Mouse (Mus musculus) forebrain, embryonic 16.5 days (tissue): Measurements from ENCODE around the gene Gm20518. TPM values are rescaled to one million over a fixed set of nuclear protein-coding genes. Genes with fewer than 3 reads are reported as not detected.

Experiments used
- ATAC-seq: fragments of 200-750 bp; cut with Nextera tagmentation; 2 replicates; pipeline ENCODE4 v1.8.0; 2017; ENCODE audit warnings: mild to moderate bottlenecking, moderate library complexity
- H3K27ac ChIP-seq: fragments of 300-500 bp; sonication (generic); 2 replicates; pipeline ENCODE4 v1.5.1; 2014; ENCODE audit warnings: low read length, control low read depth
- H3K27me3 ChIP-seq: fragments of 300-500 bp; sonication (generic); replicated peaks from 2 replicates; pipeline ENCODE4 v1.6.1; 2014; ENCODE audit warnings: low read length; ENCODE audit not compliant: control insufficient read depth, insufficient read depth
- H3K36me3 ChIP-seq: fragments of 300-500 bp; sonication (generic); 2 replicates; pipeline ENCODE4 v1.6.1; 2014; ENCODE audit not compliant: control insufficient read depth, insufficient read depth
- H3K4me1 ChIP-seq: fragments of 300-500 bp; sonication (generic); replicated peaks from 2 replicates; pipeline ENCODE4 v1.6.1; 2014; ENCODE audit warnings: low read length; ENCODE audit not compliant: control insufficient read depth, insufficient read depth
- H3K4me2 ChIP-seq: fragments of 300-500 bp; sonication (generic); 2 replicates; pipeline ENCODE4 v1.6.1; 2014; ENCODE audit warnings: mild to moderate bottlenecking, low read length, control low read depth
- H3K4me3 ChIP-seq: fragments of 300-500 bp; sonication (generic); replicated peaks from 2 replicates; pipeline ENCODE4 v1.5.1; 2014; ENCODE audit warnings: mild to moderate bottlenecking, low read length, control low read depth
- H3K9ac ChIP-seq: fragments of 300-500 bp; sonication (generic); replicated peaks from 2 replicates; pipeline ENCODE4 v1.6.1; 2014; ENCODE audit warnings: low read depth, low read length, control low read depth
- H3K9me3 ChIP-seq: fragments of 300-500 bp; sonication (generic); 2 replicates; pipeline ENCODE4 v1.6.1; 2016; ENCODE audit warnings: low read length; ENCODE audit not compliant: control insufficient read depth
- WGBS: fragments of 180-500 bp; shearing (Covaris S2); extraction: QIAGEN DNeasy Blood & Tissue Kit; methylation state at CpG from one replicate; pipeline ENCODE4 v1.1.7; 2014; 5-methylcytosine and 5-hydroxymethylcytosine counted together
- polyA plus RNA-seq: library from polyadenylated mRNA; unstranded; fragments of >200 nt; fragmentation: Nextera tagmentation; extraction: Ambion mirVana; gene quantifications from 2 replicates; pipeline ENCODE4 v1.2.1, GENCODE M21; 2015

Gm20518 gene
- polyA plus RNA-seq, 1 experiment from 2014 or later, result 1.1 TPM

DNA sequence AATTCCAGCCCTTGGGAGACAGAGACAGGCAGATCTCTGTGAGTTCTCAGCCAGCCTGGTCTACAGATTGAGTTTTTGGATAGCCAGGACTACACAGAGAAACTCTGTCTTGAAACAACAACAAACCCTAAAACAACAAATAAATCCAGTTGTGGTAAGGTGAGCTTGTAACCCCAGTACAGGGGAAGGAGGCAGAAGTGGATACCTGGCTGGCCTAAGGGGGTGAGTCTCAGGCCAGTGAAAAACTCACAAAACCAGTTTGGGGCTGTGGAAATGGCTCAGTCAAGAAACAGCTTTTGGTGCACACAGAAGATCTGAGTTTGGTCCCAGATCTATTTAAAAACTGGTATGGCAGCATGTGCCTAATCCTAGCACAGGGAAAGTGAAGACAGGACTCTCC is 9.3 kb downstream of the Gm20518 start:
- Histone ChIP-seq H3K36me3 (no peaks in the 10 kb centered on the region), H3K9ac (no peak overlapping the region), H3K4me1 (peaks cover 12% of the 10 kb centered on the region), H3K27me3 (no peaks in the 10 kb centered on the region), H3K4me2 (no peak overlapping the region), H3K27ac (no peak overlapping the region), H3K9me3 (no peaks in the 10 kb centered on the region), H3K4me3 (no peak overlapping the region)
- no peak for ATAC-seq

DNA sequence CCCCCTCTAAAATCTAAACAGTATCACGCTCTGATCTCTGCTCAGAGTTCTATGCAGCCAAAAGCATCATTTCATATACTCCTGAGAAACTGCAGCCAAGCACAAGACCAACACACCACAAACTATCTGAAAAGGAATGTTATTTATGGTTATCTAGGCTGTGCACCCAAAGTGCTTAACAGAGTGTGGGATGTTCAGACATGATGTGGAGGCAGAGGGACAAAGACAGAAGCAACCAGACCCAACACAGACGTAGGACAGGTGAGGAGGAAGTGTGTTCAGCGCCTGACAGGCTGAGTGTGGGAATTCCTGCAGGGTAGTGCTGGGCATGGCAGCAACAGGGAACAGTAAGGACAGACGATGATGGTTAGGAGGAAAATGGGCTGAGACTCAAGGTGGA is 11.9 kb downstream of the Gm20518 start:
- ATAC-seq, result no peak
- Histone ChIP-seq H3K9me3 (no peaks in the 10 kb centered on the region), H3K9ac (no peak overlapping the region), H3K4me2 (no peak overlapping the region), H3K4me3 (no peak overlapping the region), H3K27ac (no peak overlapping the region), H3K4me1 (no peaks in the 10 kb centered on the region), H3K27me3 (no peaks in the 10 kb centered on the region), H3K36me3 (no peaks in the 10 kb centered on the region)
- WGBS, result 95% methylated on average over 4 of the region's 4 CpGs

DNA sequence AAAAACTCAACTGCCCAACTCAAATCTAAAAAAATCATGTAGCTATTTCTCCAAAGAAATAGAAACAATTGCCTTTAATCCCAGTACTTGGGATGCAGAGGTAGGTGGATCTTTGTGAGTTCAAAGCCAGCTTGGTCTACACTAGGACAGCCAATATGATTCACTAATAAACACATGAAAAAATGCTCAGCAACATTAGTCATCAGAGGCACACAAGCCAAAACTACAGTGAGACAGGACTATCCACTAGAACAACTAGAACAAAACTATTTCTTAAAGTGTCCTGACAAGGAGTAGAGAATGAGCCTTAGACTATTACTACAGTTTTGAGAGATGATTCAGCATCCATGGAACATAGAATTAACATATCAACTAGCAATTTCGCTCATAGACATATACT is 15.4 kb downstream of the Gm20518 start:
- 97% methylated on average over 1 of the region's 1 CpGs for WGBS
- H3K9me3 ChIP-seq, result no peaks in the 10 kb centered on the region
- H3K4me3 ChIP-seq, result no peak overlapping the region
- no peak overlapping the region for H3K27ac ChIP-seq
- no peaks in the 10 kb centered on the region for H3K4me1 ChIP-seq
- ATAC-seq, result no peak
- H3K9ac ChIP-seq, result no peak overlapping the region
- no peak overlapping the region for H3K4me2 ChIP-seq
- H3K27me3 ChIP-seq, result no peaks in the 10 kb centered on the region
- no peaks in the 10 kb centered on the region for H3K36me3 ChIP-seq

DNA sequence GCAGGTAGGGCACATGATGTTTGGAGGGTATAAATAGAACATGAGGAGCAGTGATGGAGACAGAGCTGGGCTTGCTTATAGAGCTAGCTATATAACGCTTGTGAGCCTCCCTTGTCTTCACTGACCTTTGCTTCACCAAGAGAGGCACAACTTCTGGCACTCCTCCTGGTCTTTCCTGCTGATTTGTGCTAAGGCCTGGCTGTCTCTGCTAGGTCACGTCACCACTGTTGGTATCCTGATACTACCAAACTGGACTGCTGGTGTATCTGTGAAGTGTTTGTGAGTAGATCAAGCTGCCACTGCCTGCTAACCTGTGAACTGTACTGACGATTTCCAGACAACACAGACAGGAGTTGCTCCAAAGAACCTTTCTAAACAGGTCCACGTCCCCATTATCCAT is 16.3 kb downstream of the Gm20518 start:
- ATAC-seq, result no peak
- Histone ChIP-seq H3K9me3 (no peaks in the 10 kb centered on the region), H3K9ac (no peak overlapping the region), H3K36me3 (peaks cover 4% of the 10 kb centered on the region; the same call in 1 of the 2 replicates), H3K4me1 (no peaks in the 10 kb centered on the region), H3K4me3 (no peak overlapping the region), H3K27me3 (no peaks in the 10 kb centered on the region), H3K27ac (no peak overlapping the region), H3K4me2 (no peak overlapping the region)
- 89% methylated on average over 4 of the region's 4 CpGs for WGBS

DNA sequence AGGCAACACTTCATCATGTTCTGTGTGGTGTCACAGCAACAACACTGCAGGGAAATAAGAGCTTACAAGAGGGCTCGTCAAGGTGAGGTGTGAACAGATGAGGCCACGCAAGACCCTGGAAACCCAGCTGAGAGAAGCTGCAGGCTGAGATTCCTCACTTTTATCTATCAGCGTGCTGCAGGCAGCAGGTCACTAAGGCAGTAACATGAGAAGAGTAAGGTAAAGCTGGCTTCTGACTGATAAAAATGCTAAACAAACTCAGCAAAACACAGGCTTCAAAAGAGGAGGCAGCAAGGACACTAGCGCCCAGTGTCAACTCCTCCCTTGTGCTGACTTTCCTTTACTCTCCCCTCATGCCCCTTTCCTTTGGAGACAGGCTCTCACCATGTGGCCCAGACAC is 18.5 kb downstream of the Gm20518 start:
- Histone ChIP-seq H3K36me3 (peaks cover 4% of the 10 kb centered on the region; the same call in 1 of the 2 replicates), H3K27me3 (no peaks in the 10 kb centered on the region), H3K4me3 (no peak overlapping the region), H3K9me3 (no peaks in the 10 kb centered on the region), H3K9ac (no peak overlapping the region), H3K4me1 (no peaks in the 10 kb centered on the region), H3K27ac (no peak overlapping the region), H3K4me2 (no peak overlapping the region)
- ATAC-seq, result no peak
- 74% methylated on average over 4 of the region's 4 CpGs for WGBS

DNA sequence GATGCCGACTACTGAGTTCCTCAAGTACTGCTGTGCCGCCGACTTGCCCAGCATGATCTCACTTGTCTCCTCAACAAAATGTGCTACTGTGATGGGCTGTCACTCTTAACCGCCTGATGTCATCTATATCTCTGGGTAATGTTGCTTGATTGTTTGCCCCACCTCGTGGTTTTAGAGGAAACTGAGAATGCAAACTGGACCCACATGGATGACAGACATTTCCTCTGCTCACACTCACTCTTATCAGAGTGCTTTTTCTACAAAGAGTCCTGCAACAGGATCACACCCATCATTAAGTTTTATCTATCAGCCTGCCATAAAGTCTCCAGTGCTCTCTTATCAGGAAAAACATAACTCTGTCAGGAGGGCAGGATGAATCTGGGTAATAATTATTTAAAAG is 20.2 kb downstream of the Gm20518 start:
- Histone ChIP-seq H3K4me3 (no peak overlapping the region), H3K4me1 (no peaks in the 10 kb centered on the region), H3K9me3 (no peaks in the 10 kb centered on the region), H3K9ac (no peak overlapping the region), H3K36me3 (peaks cover 4% of the 10 kb centered on the region; the same call in 1 of the 2 replicates), H3K4me2 (no peak overlapping the region), H3K27me3 (no peaks in the 10 kb centered on the region), H3K27ac (no peak overlapping the region)
- WGBS, result 95% methylated on average over 5 of the region's 5 CpGs
- no peak for ATAC-seq

DNA sequence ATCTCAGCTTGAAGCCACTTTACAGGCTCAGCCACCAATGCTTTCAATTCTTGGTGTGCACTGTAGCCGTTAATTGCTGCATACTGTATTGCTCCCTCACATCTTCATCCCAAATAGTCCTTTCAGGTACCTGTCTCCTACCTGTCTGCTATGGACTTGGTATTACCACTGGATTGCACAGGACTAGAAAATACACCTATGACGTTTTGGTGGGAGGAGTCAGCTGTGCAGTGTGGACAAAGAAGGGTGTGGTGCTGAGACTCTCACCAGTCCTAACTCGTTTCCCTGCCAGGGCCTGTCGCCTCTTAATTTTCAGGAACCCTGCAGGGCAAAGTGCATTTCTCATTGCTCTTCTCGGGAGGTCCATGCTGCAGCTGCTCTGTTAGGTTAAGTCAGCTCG is 25.7 kb downstream of the Gm20518 start:
- WGBS, result 74% methylated on average over 6 of the region's 6 CpGs
- no peak for ATAC-seq
- H3K4me2 ChIP-seq, result no peak overlapping the region
- H3K36me3 ChIP-seq, result peaks cover 3% of the 10 kb centered on the region; the same call in 1 of the 2 replicates
- no peak overlapping the region for H3K4me3 ChIP-seq
- no peaks in the 10 kb centered on the region for H3K27me3 ChIP-seq
- H3K9ac ChIP-seq, result no peak overlapping the region
- H3K4me1 ChIP-seq, result no peaks in the 10 kb centered on the region
- H3K27ac ChIP-seq, result no peak overlapping the region
- H3K9me3 ChIP-seq, result no peaks in the 10 kb centered on the region

- Histone ChIP-seq H3K36me3 (no peaks in the 10 kb centered on the region), H3K27me3 (no peaks in the 10 kb centered on the region), H3K9me3 (no peaks in the 10 kb centered on the region), H3K4me2 (no peak overlapping the region), H3K4me1 (no peaks in the 10 kb centered on the region), H3K27ac (no peak overlapping the region), H3K9ac (no peak overlapping the region), H3K4me3 (no peak overlapping the region)
- no peak for ATAC-seq
- 92% methylated on average over 2 of the region's 2 CpGs for WGBS
Measured at GRCm38 (mm10) chr16:17865293-17865692, 26.2 kb downstream of the Gm20518 start.

DNA sequence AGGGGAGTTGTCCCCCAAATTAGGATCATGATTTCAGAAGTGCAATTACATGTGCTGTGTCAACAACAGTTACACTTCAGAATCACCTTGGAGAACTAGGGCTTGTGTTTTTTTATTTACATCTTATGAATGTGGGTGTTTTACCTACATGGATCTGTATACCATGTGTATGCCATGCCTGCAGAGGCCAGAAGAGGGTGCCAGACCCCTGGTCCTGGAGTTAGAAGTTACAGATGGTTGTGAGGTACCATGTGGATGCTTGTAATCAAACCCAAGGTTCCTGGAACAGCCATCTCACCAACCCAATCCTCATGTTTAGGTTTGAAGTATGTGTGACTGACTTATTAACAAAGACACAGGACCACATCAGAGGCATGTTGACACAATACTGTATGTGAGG is 32.9 kb downstream of the Gm20518 start:
- H3K4me2 ChIP-seq, result no peak overlapping the region
- peak; percentile 49; the same call in 1 of the 2 replicates for ATAC-seq
- no peaks in the 10 kb centered on the region for H3K9me3 ChIP-seq
- no peak overlapping the region for H3K27ac ChIP-seq
- no peak overlapping the region for H3K4me3 ChIP-seq
- H3K36me3 ChIP-seq, result peaks cover 29% of the 10 kb centered on the region
- no peaks in the 10 kb centered on the region for H3K4me1 ChIP-seq
- no peak overlapping the region for H3K9ac ChIP-seq
- H3K27me3 ChIP-seq, result no peaks in the 10 kb centered on the region

DNA sequence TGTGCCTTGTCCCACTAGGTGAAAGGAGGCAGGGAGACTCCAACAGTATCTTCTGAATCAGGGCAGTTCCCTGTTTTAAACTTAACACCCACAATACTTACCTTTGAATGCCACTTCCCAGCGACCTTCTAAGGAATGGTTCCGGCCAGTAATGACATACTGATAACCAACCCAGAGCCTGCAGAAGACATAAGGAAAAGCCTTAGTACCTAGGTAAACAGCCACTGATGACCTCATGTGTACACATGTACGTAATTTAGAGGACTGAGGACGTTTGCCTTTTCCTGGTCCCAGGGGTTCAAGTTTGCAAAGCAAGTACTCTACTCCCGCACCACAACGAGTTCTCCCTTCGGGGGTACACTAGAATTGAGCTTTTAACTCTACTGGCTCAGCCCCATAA is 34.3 kb downstream of the Gm20518 start:
- peaks cover 32% of the 10 kb centered on the region for H3K36me3 ChIP-seq
- H3K4me1 ChIP-seq, result no peaks in the 10 kb centered on the region
- no peak for ATAC-seq
- no peak overlapping the region for H3K9ac ChIP-seq
- no peak overlapping the region for H3K27ac ChIP-seq
- WGBS, result 93% methylated on average over 7 of the region's 7 CpGs
- no peak overlapping the region for H3K4me2 ChIP-seq
- no peak overlapping the region for H3K4me3 ChIP-seq
- H3K27me3 ChIP-seq, result no peaks in the 10 kb centered on the region
- H3K9me3 ChIP-seq, result no peaks in the 10 kb centered on the region
